Mouse (Mus musculus) left cerebral cortex, adult 2 months (tissue): ENCODE measurements at regions not wholly inside any gene's neighbourhood (a gene's known extent, or its start where the extent isn't known, plus 50 kb on each side); places are given as distances from the start of the nearest gene placed in this dataset.

Experiments used
- DNase-seq, 2 experiments: peaks; one replicate each; pipeline ENCODE4 v3.0.0; 2021 to 2022; ENCODE audit warnings: low spot score in 2 of 2, mixed read lengths in 1 of 2; ENCODE audit errors: extremely low spot score in 1 of 2
- H3K27ac ChIP-seq: fragments of 200-600 bp; 2 replicates; pipeline ENCODE4 v1.8.1; 2022
- H3K4me3 ChIP-seq: fragments of 200-600 bp; 2 replicates; pipeline ENCODE4 v1.8.1; 2022
- CTCF ChIP-seq: fragments of 200-600 bp; IDR thresholded peaks from 2 replicates; pipeline ENCODE4 v1.8.1; 2022; ENCODE audit warnings: antibody characterized with exemption, mild to moderate bottlenecking, moderate library complexity
- intact Hi-C: fragments of 180-260 bp; cut with DNase I; formaldehyde crosslinking; loops from one replicate; pipeline ENCODE4 v1.15.1; 2025

- H3K4me3 ChIP-seq: no peak overlapping the region
Observed at GRCm38 (mm10) chr14:72371702-72372277, 119.8 kb downstream of the Gm9195 start.

GRCm38 (mm10) chr14:72360829-72361520 lies 130.7 kb downstream of the Gm9195 start:
- TF ChIP-seq CTCF: no peak
- Histone ChIP-seq H3K27ac (no peak overlapping the region), H3K4me3 (no peak overlapping the region)
- intact Hi-C loops: no loop called here
- DNase-seq: no peak

More at GRCm38 (mm10) chr14:72371702-72372277, 119.8 kb downstream of the Gm9195 start:
- DNase-seq: peak; percentile 79 to 89
- intact Hi-C loops: loop anchor here (1.0 to 5.0 kb wide), 2 partner anchors 69 to 1590 kb away; no protein-coding TSS in a partner anchor
- H3K27ac ChIP-seq: no peak overlapping the region
- TF ChIP-seq CTCF: peak; percentile 96

GRCm38 (mm10) chr14:72360181-72360580 lies 131.5 kb downstream of the Gm9195 start:
- Histone ChIP-seq H3K4me3 (no peak overlapping the region), H3K27ac (no peak overlapping the region)
- no peak for DNase-seq
- intact Hi-C loops: no loop called here
- TF ChIP-seq CTCF: no peak

GRCm38 (mm10) chr14:72357915-72358314 lies 133.7 kb downstream of the Gm9195 start:
- Histone ChIP-seq H3K27ac (no peak overlapping the region), H3K4me3 (no peak overlapping the region)
- intact Hi-C loops: no loop called here
- TF ChIP-seq CTCF: no peak
- no peak for DNase-seq

GRCm38 (mm10) chr14:72342181-72342580 lies 149.5 kb downstream of the Gm9195 start:
- no peak for TF ChIP-seq CTCF
- Histone ChIP-seq H3K27ac (no peak overlapping the region), H3K4me3 (no peak overlapping the region)
- no peak for DNase-seq
- intact Hi-C loops: no loop called here

- no peak for TF ChIP-seq CTCF
- Histone ChIP-seq H3K4me3 (no peak overlapping the region), H3K27ac (no peak overlapping the region)
- no peak for DNase-seq
- intact Hi-C loops: no loop called here
Observed at GRCm38 (mm10) chr14:72341590-72342154, 150.0 kb downstream of the Gm9195 start.

GRCm38 (mm10) chr14:72338046-72338445 lies 153.6 kb downstream of the Gm9195 start:
- no peak for DNase-seq
- TF ChIP-seq CTCF: no peak

GRCm38 (mm10) chr14:72303856-72304255 lies 187.8 kb downstream of the Gm9195 start:
- DNase-seq: no peak
- intact Hi-C loops: loop anchor here (5.0 kb wide), 1 partner anchor 68 kb away; no protein-coding TSS in a partner anchor
- no peak overlapping the region for H3K27ac ChIP-seq
- no peak overlapping the region for H3K4me3 ChIP-seq
- no peak for TF ChIP-seq CTCF

More at GRCm38 (mm10) chr14:72338046-72338445, 153.6 kb downstream of the Gm9195 start:
- intact Hi-C loops: no loop called here
- no peak overlapping the region for H3K4me3 ChIP-seq
- no peak overlapping the region for H3K27ac ChIP-seq

- no peak overlapping the region for H3K27ac ChIP-seq
- peak; percentile 52 to 55 for DNase-seq
- TF ChIP-seq CTCF: peak; percentile 69
- H3K4me3 ChIP-seq: no peak overlapping the region
- intact Hi-C loops: loop anchor here (2.0 to 5.0 kb wide), 2 partner anchors 72 to 1519 kb away; no protein-coding TSS in a partner anchor
Observed at GRCm38 (mm10) chr14:72300026-72300425, 191.6 kb downstream of the Gm9195 start.

- no peak for DNase-seq
- Histone ChIP-seq H3K4me3 (no peak overlapping the region), H3K27ac (no peak overlapping the region)
- intact Hi-C loops: loop anchor here (5.0 kb wide), 3 partner anchors 107 to 827 kb away; no protein-coding TSS in a partner anchor
- TF ChIP-seq CTCF: no peak
Observed at GRCm38 (mm10) chr14:72294631-72295030, 197.0 kb downstream of the Gm9195 start.

GRCm38 (mm10) chr14:72293677-72294387 lies 197.8 kb downstream of the Gm9195 start:
- peak in 1 of 2 experiments; percentile 11 for DNase-seq
- no peak overlapping the region for H3K27ac ChIP-seq
- intact Hi-C loops: loop anchor here (2.0 to 5.0 kb wide), 6 partner anchors 107 to 1513 kb away; no protein-coding TSS in a partner anchor
- H3K4me3 ChIP-seq: no peak overlapping the region
- TF ChIP-seq CTCF: peak; percentile 62
